Mouse (Mus musculus) G1E (cell line): ENCODE data around the gene Ern1. TPM values are rescaled to one million over a fixed set of nuclear protein-coding genes. Genes with fewer than 3 reads are reported as not detected.

Experiments used
- ATAC-seq: 2 replicates; pipeline ENCODE4 v1.8.0; 2016; ENCODE audit warnings: mild to moderate bottlenecking; ENCODE audit not compliant: insufficient number of reproducible peaks, poor library complexity, low FRiP score, severe bottlenecking; ENCODE audit errors: extremely low read depth
- DNase-seq: peaks from one replicate; pipeline ENCODE4 v3.0.0; 2012; ENCODE audit warnings: low spot score
- H3K27me3 ChIP-seq: 2 replicates; pipeline ENCODE4 v1.6.1; 2012; ENCODE audit warnings: mild to moderate bottlenecking, low read length, inconsistent platforms; ENCODE audit not compliant: insufficient read depth
- H3K36me3 ChIP-seq: replicated peaks from 2 replicates; pipeline ENCODE3; 2012; ENCODE audit warnings: mild to moderate bottlenecking, inconsistent platforms
- H3K4me1 ChIP-seq: 2 replicates; pipeline ENCODE4 v1.6.1; 2012; ENCODE audit warnings: low read depth, low read length, inconsistent platforms, mixed read lengths; ENCODE audit not compliant: insufficient read depth
- H3K4me3 ChIP-seq: 2 replicates; pipeline ENCODE4 v1.5.1; 2012; ENCODE audit warnings: low read depth, mild to moderate bottlenecking, inconsistent platforms, low read length, moderate library complexity, mixed read lengths
- H3K9me3 ChIP-seq: replicated peaks from 2 replicates; pipeline ENCODE4 v1.6.1; 2012; ENCODE audit warnings: inconsistent platforms
- CTCF ChIP-seq: IDR thresholded peaks from 2 replicates; pipeline ENCODE4 v1.5.1; 2012; ENCODE audit warnings: low read depth, low read length, inconsistent platforms, mixed read lengths
- GATA1 ChIP-seq: IDR thresholded peaks from 2 replicates; pipeline ENCODE4 v1.6.1; 2012; ENCODE audit warnings: borderline replicate concordance, low read length, inconsistent platforms, mixed read lengths
- GATA2 ChIP-seq: IDR thresholded peaks from 2 replicates; pipeline ENCODE4 v1.6.1; 2012; ENCODE audit warnings: low read depth, low read length, inconsistent platforms, borderline replicate concordance
- POLR2AphosphoS5 ChIP-seq: IDR thresholded peaks from 2 replicates; pipeline ENCODE4 v1.6.1; 2012; ENCODE audit warnings: low read depth, low read length, inconsistent platforms; ENCODE audit not compliant: insufficient replicate concordance
- TAL1 ChIP-seq: conservative IDR thresholded peaks from 2 replicates; pipeline ENCODE4 v1.6.1; 2012; ENCODE audit warnings: low read depth, low read length, inconsistent platforms, mixed read lengths
- polyA plus RNA-seq: library from polyadenylated mRNA; stranded (reverse); fragments of >175 nt; gene quantifications from 2 replicates; pipeline ENCODE4 v1.2.3, GENCODE M21; 2012
- total RNA-seq, 2 experiments: library from RNA; stranded (forward) in 1 of 2; stranded (reverse) in 1 of 2; fragments of 200-1000 nt in 1 of 2; fragments of >200 nt in 1 of 2; fragmentation: Nextera tagmentation in 1 of 2; gene quantifications; 2 replicates each; pipeline ENCODE4 v1.2.3; 2014 to 2017

Gene Ern1
- total and polyA plus RNA-seq, 3 experiments: 11.0 to 44.5 (median 11.5) TPM

DNA sequence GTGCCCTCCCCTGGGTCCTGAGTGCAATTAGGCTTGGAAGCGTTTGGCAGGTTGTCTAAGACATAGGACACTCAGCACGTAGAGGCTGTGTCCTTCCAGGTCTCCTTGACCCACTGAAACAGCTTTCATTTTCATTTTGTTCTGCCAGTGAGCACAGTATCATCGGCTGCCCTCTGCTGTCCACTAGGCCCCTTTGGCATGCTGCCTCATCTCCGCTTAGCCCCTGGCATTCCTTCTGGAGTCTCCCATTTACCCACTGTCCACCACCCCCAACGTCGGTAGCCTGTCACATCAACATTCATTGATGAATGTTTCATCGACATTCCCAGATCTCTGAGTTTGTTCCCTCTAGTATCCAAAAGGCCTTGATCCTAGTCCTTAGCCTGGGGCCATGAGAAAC, 105.8 kb downstream of the Ern1 start:
- DNase-seq (no peak), ATAC-seq (no peak)
- no peak for TF ChIP-seq TAL1
- no peak for TF ChIP-seq GATA1
- no peak for TF ChIP-seq POLR2AphosphoS5
- TF ChIP-seq CTCF: no peak
- TF ChIP-seq GATA2: no peak
- H3K4me1 ChIP-seq: peaks cover 10% of the 10 kb centered on the region; the same call in 1 of the 2 replicates
- peaks cover 61% of the 10 kb centered on the region for H3K27me3 ChIP-seq
- H3K9me3 ChIP-seq: no peaks in the 10 kb centered on the region
- H3K36me3 ChIP-seq: no peaks in the 10 kb centered on the region
- no peak overlapping the region for H3K4me3 ChIP-seq

DNA sequence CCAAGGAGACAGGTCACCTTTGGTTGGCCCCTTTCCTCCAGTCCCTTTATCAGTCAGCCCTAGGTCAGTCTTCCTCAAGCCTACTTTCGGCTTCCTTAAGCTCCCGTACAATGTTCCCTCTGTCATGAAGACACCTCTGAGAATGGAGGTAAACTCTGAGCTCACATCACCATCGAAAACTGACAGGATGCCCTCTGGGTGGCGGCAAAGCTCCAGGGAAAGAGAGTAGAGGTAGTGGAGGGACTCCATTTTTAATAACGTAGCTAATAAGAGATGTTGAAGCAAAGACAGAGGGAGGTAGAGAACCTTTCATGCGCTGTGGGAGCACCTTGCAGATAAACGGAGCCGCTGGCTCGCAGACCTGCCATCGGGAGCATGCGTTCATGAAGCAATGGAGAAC, 106.6 kb downstream of the Ern1 start:
- no peak overlapping the region for H3K4me3 ChIP-seq
- no peaks in the 10 kb centered on the region for H3K36me3 ChIP-seq
- H3K4me1 ChIP-seq: peaks cover 10% of the 10 kb centered on the region; the same call in 1 of the 2 replicates
- TF ChIP-seq GATA1 (no peak), POLR2AphosphoS5 (no peak), GATA2 (no peak), CTCF (no peak), TAL1 (no peak)
- H3K9me3 ChIP-seq: no peaks in the 10 kb centered on the region
- DNase-seq: no peak
- no peak for ATAC-seq
- H3K27me3 ChIP-seq: peaks cover 69% of the 10 kb centered on the region

DNA sequence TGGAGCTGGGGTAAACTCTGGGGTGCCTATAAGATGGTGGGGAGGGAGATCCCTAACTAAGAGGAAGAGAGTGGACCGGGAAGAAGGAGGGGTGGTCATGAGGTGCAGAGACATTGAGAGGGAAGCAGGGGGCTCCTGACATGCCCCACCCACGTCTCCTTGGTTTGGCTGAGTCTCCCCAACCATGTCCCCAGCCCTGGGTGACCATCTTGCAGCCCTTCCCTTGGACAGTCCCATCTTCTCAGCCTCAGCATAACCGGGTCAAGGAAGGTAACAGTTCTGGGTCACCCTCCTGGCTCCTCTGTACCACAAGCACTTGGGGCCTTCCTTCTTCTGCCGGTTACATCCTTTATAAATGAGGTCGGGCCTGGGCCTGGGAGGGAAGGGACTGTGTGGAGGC, 112.7 kb downstream of the Ern1 start:
- Histone ChIP-seq H3K27me3 (peaks cover 69% of the 10 kb centered on the region), H3K36me3 (no peaks in the 10 kb centered on the region), H3K4me3 (no peak overlapping the region), H3K9me3 (no peaks in the 10 kb centered on the region), H3K4me1 (no peaks in the 10 kb centered on the region)
- ATAC-seq (no peak), DNase-seq (no peak)
- TF ChIP-seq POLR2AphosphoS5 (no peak), TAL1 (no peak), CTCF (no peak), GATA2 (no peak), GATA1 (no peak)

DNA sequence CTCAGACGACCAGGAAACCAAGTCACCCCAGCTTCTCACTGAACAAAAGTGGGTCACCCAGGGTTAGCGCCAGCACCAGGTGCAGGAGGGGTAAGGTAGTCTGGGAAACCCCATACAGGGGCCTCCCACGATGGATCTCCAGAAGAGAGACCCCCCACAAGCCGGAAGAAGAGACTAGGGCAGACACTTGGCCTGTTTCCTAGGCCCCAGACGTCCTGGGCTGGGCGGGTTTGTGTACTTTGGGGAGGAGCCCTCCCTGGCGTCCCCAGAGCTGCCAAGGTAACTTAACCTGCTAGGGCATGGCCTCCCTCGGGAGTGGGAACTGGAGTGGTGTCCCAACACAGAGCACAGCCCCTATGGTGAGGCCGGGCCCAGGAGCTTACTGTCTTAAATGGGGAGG, 113.1 kb downstream of the Ern1 start:
- Histone ChIP-seq H3K36me3 (no peaks in the 10 kb centered on the region), H3K4me3 (no peak overlapping the region), H3K27me3 (peaks cover 66% of the 10 kb centered on the region), H3K4me1 (no peaks in the 10 kb centered on the region), H3K9me3 (no peaks in the 10 kb centered on the region)
- TF ChIP-seq GATA1 (no peak), TAL1 (no peak), GATA2 (no peak), CTCF (no peak), POLR2AphosphoS5 (no peak)
- ATAC-seq (no peak), DNase-seq (no peak)

DNA sequence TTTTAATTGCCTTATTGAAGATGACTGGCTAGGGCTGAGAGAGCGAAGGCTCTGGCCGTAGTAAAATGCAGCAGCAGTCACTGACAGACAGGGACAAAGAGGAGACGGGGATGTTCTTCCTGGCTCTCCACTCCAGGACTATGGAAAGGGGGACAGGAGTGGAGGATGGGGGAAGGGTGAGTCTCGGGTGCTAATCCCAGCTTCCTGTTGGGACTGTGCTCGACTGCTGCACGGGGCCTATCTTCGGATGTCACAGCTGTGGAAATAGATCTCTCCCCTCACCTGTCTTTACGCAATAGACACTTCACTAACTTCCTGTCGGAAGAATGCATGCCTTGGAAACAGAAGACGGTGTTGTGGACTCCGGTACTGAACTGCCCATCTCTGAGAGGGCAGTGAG, 113.7 kb downstream of the Ern1 start:
- DNase-seq (no peak), ATAC-seq (no peak)
- no peaks in the 10 kb centered on the region for H3K4me1 ChIP-seq
- H3K36me3 ChIP-seq: no peaks in the 10 kb centered on the region
- H3K9me3 ChIP-seq: no peaks in the 10 kb centered on the region
- peaks cover 64% of the 10 kb centered on the region for H3K27me3 ChIP-seq
- TF ChIP-seq POLR2AphosphoS5: no peak
- TF ChIP-seq TAL1: no peak
- H3K4me3 ChIP-seq: no peak overlapping the region

DNA sequence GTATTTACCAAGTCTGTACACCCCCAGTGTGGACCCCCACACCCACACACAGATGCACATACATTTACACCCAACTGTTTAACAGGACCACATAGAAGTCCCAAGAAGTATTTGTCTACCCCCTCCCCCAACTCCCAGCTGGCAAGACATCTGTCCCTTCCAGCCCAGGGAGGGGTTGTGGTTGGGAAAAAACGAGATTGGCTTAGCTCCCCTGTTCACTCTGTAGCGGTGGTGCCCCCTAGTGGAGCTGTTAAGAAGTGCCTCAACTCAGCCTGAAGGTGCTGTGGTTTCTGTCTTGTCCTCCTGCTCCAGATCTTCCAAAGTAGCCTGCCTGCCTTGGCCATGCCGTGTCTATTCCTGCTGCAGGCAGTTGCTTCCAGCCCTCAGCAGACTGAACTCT, 121.3 kb downstream of the Ern1 start:
- ATAC-seq: no peak
- Histone ChIP-seq H3K4me3 (no peak overlapping the region), H3K27me3 (peaks cover 37% of the 10 kb centered on the region), H3K36me3 (no peaks in the 10 kb centered on the region), H3K9me3 (no peaks in the 10 kb centered on the region), H3K4me1 (no peaks in the 10 kb centered on the region)
- TF ChIP-seq GATA1 (no peak), GATA2 (no peak), CTCF (peak; percentile 90)
- peak; percentile 52 for DNase-seq

DNA sequence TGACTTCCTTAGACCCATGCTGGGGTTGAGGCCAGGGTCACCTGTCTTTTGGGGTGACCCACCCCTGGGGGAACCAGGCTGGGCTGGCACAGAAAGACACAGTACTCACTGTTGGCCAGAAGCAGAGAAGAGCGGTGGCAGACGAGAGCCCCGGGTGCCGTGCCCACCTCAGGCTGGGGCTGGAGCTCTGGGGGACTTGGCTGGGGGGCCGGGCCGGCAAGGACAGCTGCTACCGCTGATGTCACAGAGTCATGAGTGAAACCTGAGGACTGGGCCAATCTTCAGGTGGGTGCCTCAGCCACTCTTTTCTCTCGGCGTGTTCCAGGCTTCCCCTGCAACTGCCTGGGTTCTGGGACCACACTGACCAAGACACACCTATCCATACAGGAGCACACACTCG, 122.3 kb downstream of the Ern1 start, which contains the start of gene Prr29:
Gene Prr29, plus strand, starts transcription at position 107 of the 400 bp plus-strand sequence.
- Histone ChIP-seq H3K9me3 (no peaks in the 10 kb centered on the region), H3K4me3 (no peak within 1 kb of the TSS), H3K36me3 (no peaks in the 10 kb centered on the region), H3K27me3 (peaks cover 41% of the 10 kb centered on the region), H3K4me1 (no peaks in the 10 kb centered on the region)
- TF ChIP-seq GATA1 (no peak), CTCF (no peak), GATA2 (no peak), POLR2AphosphoS5 (no peak), TAL1 (no peak)
- ATAC-seq (no peak), DNase-seq (no peak)
